Mouse (Mus musculus) thymus, postnatal 10 days (tissue): ENCODE results near the gene Gm5475.
A peak's percentile ranks its signal among the peaks of the same experiment; 100 is the strongest.

Experiments used
- DNase-seq, 2 experiments: peaks; one replicate each; pipeline ENCODE4 v3.0.0; 2021; ENCODE audit warnings: low spot score in 2 of 2

Gm5475 gene

GRCm38 (mm10) chr15:100413306-100413705 lies 8.6 kb upstream of the Gm5475 start:
- no peak for DNase-seq

GRCm38 (mm10) chr15:100414011-100414410 lies 7.9 kb upstream of the Gm5475 start:
- peak; percentile 69 to 74 for DNase-seq

GRCm38 (mm10) chr15:100414942-100415341 lies 7.0 kb upstream of the Gm5475 start:
- DNase-seq = no peak

- no peak for DNase-seq
Measured at GRCm38 (mm10) chr15:100415684-100416083, 6.3 kb upstream of the Gm5475 start.

- DNase-seq = peak in 1 of 2 experiments; percentile 19
Measured at GRCm38 (mm10) chr15:100417854-100418450, 4.0 kb upstream of the Gm5475 start.

- DNase-seq = no peak
Measured at GRCm38 (mm10) chr15:100419311-100419710, 2.6 kb upstream of the Gm5475 start.

- no peak for DNase-seq
Measured at GRCm38 (mm10) chr15:100419901-100420745, 1.8 kb upstream of the Gm5475 start.

- no peak for DNase-seq
Measured at GRCm38 (mm10) chr15:100421059-100421757, 739 bp upstream of the Gm5475 start.

- peak in 1 of 2 experiments; percentile 16 for DNase-seq
Measured at GRCm38 (mm10) chr15:100422476-100422875, 529 bp downstream of the Gm5475 start.

GRCm38 (mm10) chr15:100422899-100423860 lies 1.2 kb downstream of the Gm5475 start:
- peak; percentile 94 to 95 for DNase-seq

GRCm38 (mm10) chr15:100423916-100424315 lies 2.0 kb downstream of the Gm5475 start:
- DNase-seq = no peak

GRCm38 (mm10) chr15:100424396-100425122 lies 2.6 kb downstream of the Gm5475 start, which contains the start of gene Slc11a2:
Slc11a2 (minus strand) TSS chr15:100425072.
- no peak for DNase-seq

- no peak for DNase-seq
Measured at GRCm38 (mm10) chr15:100428296-100428905, 6.5 kb downstream of the Gm5475 start.

GRCm38 (mm10) chr15:100429959-100430565 lies 8.1 kb downstream of the Gm5475 start:
- DNase-seq = no peak

GRCm38 (mm10) chr15:100433234-100433633 lies 11.3 kb downstream of the Gm5475 start:
- DNase-seq = no peak

- DNase-seq = no peak
Measured at GRCm38 (mm10) chr15:100436112-100436511, 14.2 kb downstream of the Gm5475 start.

- DNase-seq = no peak
Measured at GRCm38 (mm10) chr15:100436518-100436917, 14.6 kb downstream of the Gm5475 start.

- peak; percentile 84 to 88 for DNase-seq
Measured at GRCm38 (mm10) chr15:100443126-100443922, 21.4 kb downstream of the Gm5475 start.

GRCm38 (mm10) chr15:100446887-100447286 lies 24.9 kb downstream of the Gm5475 start:
- no peak for DNase-seq
